Mouse (Mus musculus): ENCODE measurements at regions not wholly inside any gene's neighbourhood (a gene's known extent, or its start where the extent isn't known, plus 50 kb on each side); places are given as distances from the start of the nearest gene placed in this dataset.

DNA sequence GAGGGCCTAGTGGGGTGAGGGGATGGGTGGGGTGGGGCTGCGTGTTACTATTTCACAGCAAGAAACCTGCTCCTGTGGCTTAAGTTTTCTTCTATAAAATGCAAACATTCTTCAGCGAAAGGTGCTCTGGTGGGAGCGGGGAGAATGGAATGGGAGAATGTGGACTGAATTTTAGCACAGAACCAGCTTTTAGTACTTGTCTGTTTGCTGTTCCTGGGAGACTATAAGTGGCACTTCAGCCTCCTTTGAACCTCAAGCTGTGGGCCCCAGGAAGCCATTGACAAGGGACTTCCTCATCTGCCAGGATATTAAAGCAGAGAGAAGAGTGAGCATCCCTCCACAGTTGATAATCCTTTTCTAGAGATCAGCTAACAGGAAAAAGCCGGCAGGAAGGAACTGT is 580.2 kb downstream of the Zfp706 start:
- in situ Hi-C loops (cut with MboI; ENCODE audit: low pct_unique_long_range_greater_than_20kb in 1 of 2, low sequenced_read_pairs in 2 of 2, unreplicated experiment in 1 of 2) = no loop called here

DNA sequence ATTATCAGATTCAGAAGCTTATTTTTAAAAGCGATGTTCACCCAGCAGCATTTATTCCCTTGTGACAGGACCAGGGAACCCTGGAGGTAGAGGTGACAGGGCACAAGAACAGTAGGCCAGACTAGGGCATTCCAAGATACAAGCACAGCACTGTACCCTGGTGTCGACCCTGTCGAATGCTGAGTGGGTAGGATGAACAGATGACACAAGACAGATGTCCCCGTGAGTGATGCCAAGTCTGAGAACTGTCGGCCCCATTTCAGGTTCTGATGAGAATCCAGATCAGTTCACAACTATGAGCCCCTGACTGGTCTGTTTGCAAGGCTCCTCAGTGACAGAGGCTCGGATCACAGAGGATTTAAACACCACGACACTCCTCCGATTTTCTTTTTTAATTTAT is 581.7 kb downstream of the Zfp706 start:
- in situ Hi-C loops (cut with MboI; ENCODE audit: low pct_unique_long_range_greater_than_20kb in 1 of 2, low sequenced_read_pairs in 2 of 2, unreplicated experiment in 1 of 2) = no loop called here

DNA sequence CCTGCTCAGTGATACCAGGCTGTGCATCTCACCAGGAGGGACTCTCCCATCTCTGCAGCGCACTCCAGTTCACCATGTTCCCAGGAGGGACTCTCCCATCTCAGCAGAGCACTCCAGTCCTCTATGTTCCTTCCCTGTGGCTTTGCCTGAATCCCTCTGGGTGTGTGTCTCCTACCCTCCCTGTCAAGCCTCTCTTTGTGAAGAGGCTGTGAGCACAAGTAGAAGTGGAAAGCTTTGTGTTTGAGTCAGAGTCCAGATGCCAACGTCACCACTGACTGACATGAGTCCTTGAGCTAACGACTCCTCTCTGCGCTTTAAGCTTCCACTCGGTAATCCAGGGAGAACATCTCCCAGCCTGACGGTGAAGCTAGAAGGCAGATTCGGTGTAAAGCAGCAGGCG is 583.5 kb downstream of the Zfp706 start:
- in situ Hi-C loops (cut with MboI; ENCODE audit: low pct_unique_long_range_greater_than_20kb in 1 of 2, low sequenced_read_pairs in 2 of 2, unreplicated experiment in 1 of 2) = no loop called here

DNA sequence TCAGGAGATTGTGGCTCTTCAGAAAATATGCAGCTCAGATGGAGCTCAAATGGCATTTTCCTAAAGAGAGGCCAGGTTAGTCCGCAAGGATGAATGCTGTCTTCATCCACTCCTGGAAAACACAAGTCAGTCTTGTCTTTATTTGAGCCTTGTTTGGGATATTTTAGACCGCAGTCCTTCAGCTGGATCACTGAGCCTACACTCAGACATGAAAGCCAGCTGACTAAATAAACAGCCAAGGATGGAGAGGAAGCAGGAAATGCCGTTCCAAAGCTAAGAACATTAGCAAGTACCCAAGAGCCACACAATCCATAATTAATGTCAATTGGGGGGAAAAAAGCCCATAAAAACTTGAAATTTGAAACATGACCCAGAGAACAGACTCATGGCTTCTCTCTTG is 584.8 kb downstream of the Zfp706 start:
- in situ Hi-C loops (cut with MboI; ENCODE audit: low pct_unique_long_range_greater_than_20kb in 1 of 2, low sequenced_read_pairs in 2 of 2, unreplicated experiment in 1 of 2) = no loop called here

DNA sequence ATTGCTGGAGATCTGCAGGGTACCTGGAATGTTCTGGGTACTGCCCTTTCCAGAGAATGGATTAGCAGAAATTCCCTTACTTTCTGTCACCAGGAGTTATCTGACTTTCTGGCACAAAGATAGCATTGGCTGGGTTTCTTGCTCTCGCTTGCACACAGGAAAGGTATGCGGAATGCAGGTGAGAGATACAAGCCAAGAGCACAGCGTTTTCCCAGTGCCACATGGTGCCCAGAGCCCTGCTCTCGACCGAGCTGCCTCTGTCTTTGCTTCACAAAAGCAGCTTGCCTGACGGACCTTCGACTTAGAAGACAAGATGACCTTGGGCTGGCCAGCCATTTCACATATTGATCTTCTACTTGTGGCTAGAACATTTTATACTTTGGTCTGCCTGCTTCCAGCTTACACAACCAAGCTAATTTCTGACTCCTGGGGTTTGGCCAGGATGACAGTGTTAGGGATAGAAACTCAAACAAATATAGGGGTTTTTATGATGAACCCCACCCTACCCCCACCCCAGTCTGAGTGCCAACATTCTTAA is 587.6 kb downstream of the Zfp706 start:
- in situ Hi-C loops (cut with MboI; ENCODE audit: low pct_unique_long_range_greater_than_20kb in 1 of 2, low sequenced_read_pairs in 2 of 2, unreplicated experiment in 1 of 2) = no loop called here

DNA sequence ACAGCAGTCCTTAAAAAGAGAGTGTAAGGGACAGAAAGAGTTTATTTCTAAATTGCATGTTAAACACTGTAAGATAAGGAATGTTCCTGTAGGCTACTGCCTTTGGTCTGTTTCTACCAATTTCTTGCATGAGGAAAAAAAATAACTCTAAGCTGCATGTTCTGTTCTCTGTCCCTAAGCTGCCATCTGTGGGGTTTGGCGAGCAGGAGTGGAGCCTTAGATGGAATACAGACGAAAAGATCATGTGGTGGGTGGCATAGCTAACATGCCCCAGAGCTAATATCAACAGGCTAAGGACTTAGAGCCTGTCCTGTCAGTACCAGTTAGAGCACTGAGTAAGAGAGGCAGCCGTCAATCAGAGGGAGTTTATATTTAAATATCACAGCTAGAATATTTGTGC is 590.1 kb downstream of the Zfp706 start:
- in situ Hi-C loops (cut with MboI; ENCODE audit: low pct_unique_long_range_greater_than_20kb in 1 of 2, low sequenced_read_pairs in 2 of 2, unreplicated experiment in 1 of 2) = no loop called here

DNA sequence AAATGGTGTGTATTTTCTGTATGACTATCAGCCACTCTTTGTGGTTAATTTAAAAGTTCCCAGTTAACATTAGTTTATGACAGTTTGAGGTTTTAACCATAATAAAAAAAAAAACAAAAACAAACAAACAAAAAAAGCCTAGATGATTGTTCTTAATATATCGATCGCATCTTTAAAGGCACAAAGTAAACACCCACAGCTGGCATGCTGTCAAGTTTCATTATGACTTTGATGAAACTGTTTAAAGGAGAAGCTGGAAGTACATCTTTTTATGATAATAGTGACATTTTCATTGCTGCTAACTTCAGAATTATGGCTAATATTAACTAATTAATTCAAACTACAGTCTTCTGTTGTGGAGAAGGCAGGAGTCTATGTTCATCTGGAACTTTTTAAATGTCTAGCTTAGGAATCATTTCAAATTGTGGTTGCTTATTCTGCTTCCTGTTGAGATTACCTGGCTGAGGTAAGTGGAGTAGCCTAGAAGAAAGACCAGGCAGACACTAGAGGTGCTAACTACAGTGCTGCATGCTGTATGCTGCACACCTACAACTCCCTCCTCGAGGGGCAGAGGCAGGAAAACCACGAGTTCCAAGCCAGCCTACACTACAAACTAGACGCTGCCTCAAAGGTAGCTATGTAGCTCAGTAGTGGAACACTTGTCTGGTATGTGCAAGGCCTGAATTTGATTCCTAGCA is 591.9 kb downstream of the Zfp706 start:
- in situ Hi-C loops (cut with MboI; ENCODE audit: low pct_unique_long_range_greater_than_20kb in 1 of 2, low sequenced_read_pairs in 2 of 2, unreplicated experiment in 1 of 2) = no loop called here

DNA sequence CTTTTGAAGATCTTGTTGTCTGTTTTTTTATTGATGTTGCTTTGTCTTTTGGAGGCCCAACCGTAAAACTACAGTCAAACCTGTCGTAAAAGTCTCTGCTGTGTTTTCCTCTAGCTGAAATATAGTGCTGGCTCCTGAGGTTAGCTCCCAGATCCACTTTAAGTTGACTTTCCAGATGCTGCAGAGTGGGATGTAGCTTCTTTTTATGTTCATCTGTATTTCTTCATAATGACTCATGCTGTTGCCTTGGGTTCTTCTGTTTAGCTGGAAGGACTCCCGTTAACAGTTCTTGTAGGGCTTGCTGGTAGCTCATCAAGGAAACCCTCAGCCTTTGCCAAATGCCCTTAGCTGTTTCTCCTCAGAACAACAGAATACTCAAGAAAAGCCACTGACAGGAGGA is 595.6 kb downstream of the Zfp706 start:
- in situ Hi-C loops (cut with MboI; ENCODE audit: low pct_unique_long_range_greater_than_20kb in 1 of 2, low sequenced_read_pairs in 2 of 2, unreplicated experiment in 1 of 2) = no loop called here

DNA sequence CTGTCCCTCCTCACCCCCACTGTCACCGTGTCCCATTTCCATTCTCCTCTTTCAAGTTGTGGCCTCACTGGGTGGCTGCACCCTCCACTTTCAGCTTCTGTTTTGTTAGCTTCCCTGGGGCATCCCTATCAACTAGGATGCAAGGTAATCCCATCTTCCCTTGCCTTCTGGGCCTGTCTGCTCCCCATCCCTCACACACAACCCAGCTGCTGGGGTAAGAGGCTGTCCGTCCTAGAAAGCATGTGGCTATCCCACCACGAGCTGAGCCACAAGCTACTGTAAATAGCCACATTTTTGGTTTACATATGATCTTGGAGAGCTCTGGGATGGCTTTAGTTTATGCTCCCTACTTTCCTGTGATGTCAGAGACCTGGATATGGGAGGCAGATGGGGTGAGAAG is 602.1 kb downstream of the Zfp706 start:
- in situ Hi-C loops (cut with MboI; ENCODE audit: low pct_unique_long_range_greater_than_20kb in 1 of 2, low sequenced_read_pairs in 2 of 2, unreplicated experiment in 1 of 2) = no loop called here

DNA sequence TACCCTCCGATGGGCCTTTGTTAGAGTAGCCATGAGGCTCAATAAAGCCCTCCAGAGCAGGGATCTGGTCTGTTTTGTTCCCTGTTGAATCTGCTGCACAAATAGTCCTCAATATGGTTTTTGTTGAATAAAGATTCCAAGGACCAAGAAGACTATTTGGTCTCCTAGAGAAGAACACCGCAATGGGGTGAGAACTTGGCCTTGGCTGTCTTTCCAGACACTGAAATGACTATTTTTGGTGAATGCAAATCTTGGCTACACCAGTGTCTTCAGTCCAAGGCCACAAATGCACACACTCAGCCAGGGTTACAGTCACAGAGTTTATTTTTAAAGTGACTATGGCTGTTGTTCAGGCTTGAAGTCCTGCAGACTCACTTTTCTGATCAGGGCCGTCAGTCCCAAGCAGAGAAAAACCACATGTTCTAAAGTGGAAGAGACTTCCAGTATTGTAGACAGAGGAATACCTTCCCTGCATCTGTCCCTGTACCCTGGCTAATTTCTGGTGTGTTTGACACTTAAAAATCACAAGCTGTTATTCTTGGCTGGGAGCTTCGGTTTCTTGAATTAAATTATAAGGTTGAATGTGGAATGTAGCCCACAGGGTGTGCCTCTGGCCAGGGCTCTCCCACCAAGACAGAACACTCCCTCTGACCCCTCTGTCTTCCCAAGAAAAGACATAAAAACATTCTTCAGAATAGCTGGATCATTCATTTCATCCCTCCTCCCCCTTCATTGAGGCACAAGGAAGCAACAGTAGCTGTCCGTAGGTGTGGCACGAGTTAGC is 604.0 kb downstream of the Zfp706 start:
- in situ Hi-C loops (cut with MboI; ENCODE audit: low pct_unique_long_range_greater_than_20kb in 1 of 2, low sequenced_read_pairs in 2 of 2, unreplicated experiment in 1 of 2) = no loop called here

DNA sequence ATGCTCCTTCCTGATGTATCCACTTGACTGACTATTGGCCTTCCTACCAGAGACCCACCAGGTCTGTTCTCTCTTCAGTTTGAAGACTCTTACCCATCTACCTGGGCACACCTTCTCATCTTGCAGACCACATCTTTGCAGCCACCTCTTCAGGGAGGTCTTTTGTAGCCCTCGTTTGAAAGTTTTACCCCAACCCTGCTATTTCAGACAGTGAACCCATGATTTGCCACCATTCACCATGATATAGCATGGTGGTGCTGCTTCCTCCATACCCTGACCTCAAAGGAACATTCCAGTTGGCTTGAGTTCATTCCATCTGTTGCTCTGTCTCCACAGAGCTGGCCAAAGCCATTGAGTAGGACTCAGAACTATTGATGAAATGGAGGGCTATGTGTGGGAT is 605.5 kb downstream of the Zfp706 start:
- in situ Hi-C loops (cut with MboI; ENCODE audit: low pct_unique_long_range_greater_than_20kb in 1 of 2, low sequenced_read_pairs in 2 of 2, unreplicated experiment in 1 of 2) = no loop called here

DNA sequence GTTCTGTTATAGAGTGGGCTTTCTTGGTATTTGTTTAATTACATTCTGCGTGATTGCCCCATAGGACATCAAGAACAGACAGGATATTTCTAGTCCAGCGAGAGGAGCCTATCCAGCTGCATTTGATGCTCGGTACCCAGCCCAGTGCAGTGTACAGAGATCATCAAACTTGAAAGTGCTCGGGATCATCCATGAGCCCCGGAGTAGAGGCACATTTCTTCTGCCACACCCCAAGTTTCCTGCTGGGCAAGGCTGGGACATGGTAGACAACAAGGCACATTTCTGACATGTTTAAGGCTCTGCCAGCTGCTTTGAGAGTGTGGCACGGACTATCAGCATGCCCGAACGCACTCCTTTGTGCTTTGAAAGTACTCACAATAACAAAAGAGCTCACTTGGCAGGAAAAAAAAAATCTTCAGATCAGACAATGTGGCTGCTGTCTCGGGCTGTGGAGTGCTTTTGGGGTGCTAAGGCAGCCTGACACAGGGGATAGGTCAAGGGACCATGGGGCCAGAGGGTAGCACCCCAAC is 607.2 kb downstream of the Zfp706 start:
- in situ Hi-C loops (cut with MboI; ENCODE audit: low pct_unique_long_range_greater_than_20kb in 1 of 2, low sequenced_read_pairs in 2 of 2, unreplicated experiment in 1 of 2) = no loop called here

DNA sequence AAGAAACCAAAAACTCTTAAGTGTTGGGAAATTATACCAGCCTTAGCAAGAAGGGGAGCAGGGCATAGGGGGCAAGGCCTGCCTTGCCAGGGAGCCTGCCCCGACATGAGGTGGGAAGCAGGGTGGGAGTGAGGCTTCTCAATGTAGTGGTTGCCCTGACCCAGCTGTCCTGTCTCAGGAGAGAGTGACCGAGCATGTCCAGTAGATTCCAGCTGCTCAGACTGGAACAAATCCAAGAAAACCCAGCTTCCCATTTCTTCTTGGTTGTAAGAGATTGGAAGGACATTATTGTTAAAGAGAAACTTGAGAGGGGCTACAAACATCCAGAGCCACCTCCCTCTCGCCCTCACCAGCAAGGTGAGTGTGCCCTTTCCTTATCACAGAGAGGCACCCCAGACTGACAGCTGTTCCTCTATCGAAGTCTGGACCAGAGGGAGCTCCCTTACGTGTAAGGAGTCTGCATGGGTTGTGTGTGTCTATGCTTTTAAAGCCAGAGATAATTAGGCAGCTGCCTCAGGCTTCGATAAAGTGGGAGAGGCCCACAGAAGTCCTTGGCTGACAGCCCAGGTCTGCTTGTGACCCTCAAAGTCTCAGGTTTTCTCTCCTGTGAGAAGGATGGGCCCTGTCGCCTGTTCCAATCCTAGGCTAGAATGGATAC is 608.1 kb downstream of the Zfp706 start:
- in situ Hi-C loops (cut with MboI; ENCODE audit: low pct_unique_long_range_greater_than_20kb in 1 of 2, low sequenced_read_pairs in 2 of 2, unreplicated experiment in 1 of 2) = no loop called here

DNA sequence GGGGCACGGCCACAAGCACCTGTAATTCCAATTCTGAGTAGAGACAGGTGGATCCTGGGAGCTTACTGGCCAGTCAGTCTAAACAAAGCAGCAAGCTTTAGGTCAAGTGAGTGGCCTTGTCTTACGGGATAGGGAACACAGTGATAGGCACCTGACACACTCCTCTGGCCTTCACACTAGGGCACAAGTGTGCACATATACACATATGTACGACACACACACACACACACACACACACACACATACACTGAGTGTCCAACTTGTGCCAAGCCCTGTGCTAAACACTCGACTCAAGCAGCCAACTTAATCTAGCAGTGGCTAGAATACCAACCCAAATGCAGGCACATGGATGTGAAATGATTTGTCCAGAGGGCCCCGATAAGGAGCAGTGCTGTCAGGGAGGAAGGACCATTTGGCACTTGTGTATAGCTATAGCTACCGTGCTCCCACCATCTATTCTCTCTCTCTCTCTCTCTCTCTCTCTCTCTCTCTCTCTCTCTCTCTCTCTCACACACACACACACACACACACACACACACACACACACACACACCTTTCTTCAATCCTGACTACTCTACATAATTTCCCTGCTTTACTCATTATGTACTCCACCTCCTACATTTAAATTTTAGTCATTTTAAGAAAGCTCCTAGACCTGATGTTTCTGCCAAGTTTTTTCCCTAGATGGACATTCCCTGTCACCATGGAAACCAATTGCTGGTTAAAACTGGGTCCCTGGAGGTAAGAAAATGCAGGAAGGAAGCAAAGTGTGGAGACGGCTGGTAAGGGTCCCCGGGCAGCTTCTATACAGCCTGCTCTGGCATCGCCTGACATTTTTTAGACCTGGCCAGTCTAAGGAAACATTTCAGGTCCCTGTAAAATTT is 609.2 kb downstream of the Zfp706 start:
- in situ Hi-C loops (cut with MboI; ENCODE audit: low pct_unique_long_range_greater_than_20kb in 1 of 2, low sequenced_read_pairs in 2 of 2, unreplicated experiment in 1 of 2) = no loop called here

DNA sequence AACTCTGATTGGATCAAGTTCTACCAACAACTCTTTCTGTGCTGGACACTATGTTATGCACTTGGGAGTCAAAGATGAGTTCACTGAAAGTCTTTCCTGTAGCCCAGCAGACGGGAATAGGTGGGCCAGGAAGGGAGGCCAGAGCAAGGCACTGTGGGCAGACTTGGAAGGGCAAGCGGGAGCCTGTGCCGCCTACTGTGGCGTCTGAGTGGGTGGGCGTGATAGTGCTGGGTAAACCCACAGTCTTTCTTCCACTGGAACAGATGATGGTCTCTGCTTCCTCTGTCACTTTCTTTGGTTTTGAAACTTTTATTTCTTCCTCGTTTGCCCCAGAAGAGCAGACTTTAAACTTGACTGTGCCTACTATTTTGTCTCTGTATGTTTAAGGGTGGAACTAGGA is 610.8 kb downstream of the Zfp706 start:
- in situ Hi-C loops (cut with MboI; ENCODE audit: low pct_unique_long_range_greater_than_20kb in 1 of 2, low sequenced_read_pairs in 2 of 2, unreplicated experiment in 1 of 2) = no loop called here

DNA sequence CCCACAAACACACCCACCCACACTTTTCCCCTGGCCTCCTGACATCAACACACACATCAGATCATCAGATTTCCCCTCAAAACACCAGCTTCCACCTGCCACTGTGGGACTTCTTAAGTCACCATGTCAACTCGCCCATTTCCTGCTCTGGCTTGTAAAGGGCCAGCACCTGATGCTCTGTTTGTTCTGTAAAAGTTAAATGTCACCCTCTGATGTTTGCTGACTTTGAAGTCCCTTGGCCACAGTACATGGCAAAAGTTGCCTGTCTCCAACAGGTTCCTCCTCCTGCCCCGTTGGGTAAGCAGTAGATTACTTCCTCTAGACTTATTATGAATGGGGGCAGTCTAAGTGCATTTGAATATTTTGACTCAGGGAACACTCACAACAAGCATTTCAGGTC is 611.3 kb downstream of the Zfp706 start:
- in situ Hi-C loops (cut with MboI; ENCODE audit: low pct_unique_long_range_greater_than_20kb in 1 of 2, low sequenced_read_pairs in 2 of 2, unreplicated experiment in 1 of 2) = no loop called here

DNA sequence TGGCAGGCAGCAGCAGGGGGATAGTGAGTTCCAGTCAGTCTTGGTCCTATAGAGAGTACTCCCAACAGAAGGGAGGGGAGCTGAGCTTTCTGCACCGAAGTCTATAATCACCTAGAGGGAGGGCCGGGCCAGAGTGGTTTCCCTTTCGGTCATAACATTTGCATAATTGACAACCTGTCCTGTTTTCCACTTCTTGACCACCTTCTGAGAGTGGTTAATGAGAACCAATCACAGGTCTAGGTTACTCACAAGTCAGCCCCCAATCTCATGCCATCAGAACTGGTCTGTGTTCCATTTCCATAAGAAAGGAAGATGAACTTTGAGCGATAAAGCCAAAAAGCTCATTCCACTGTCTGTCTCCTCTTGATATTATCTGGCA is 611.9 kb downstream of the Zfp706 start:
- in situ Hi-C loops (cut with MboI; ENCODE audit: low pct_unique_long_range_greater_than_20kb in 1 of 2, low sequenced_read_pairs in 2 of 2, unreplicated experiment in 1 of 2) = no loop called here

DNA sequence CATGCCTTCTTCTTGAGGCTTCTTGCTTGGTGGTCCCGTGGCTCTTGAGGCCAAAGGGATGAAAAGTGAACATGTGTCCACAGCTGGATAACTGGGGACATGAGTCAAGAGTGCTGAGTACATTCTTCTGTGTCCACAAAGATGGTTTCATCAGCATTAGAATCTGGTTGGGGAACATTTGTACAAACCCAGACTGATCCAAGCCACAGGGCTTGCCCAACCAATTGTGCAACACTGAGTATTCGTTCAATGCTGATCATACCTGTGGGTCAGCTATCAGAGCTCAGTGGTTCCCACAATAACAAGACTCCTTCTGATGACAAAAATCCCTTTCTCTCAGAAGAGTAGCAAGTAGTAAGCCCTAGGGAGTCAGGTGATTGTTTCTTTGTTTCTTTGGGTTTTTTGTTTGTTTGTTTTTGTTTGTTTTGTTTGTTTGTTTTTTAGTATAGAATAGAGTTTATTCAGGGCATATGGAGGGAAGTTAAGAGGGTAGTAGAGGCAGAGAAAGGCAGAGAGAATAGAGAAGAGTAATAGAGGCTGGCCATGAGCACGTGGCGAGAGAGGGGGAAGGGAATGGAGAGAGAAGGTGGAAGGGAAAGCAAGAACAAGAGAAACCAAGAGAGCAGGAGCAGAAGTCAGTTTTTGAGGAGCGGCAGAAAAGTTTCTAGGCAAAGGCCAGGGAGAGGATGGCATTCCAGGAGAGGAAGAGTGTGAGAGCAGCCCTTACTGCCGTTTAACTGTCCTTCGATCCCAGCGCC is 612.5 kb downstream of the Zfp706 start:
- in situ Hi-C loops (cut with MboI; ENCODE audit: low pct_unique_long_range_greater_than_20kb in 1 of 2, low sequenced_read_pairs in 2 of 2, unreplicated experiment in 1 of 2) = no loop called here

All from mouse embryonic stem cell (cell line).